Mouse (Mus musculus) small intestine, adult 2 months (tissue): ENCODE data around the gene Gm27235. TPM values are rescaled to one million over a fixed set of nuclear protein-coding genes. Genes with fewer than 3 reads are reported as not detected.
"Not testable (repeated sequence)": the region's sequence is repeated elsewhere in the genome, so short reads cannot be mapped to it uniquely, and the experiment has no call there.

Experiments used
- H3K27ac ChIP-seq: fragments of 200-500 bp; 2 replicates; pipeline ENCODE4 v1.5.1; 2012; ENCODE audit warnings: low read depth, low read length, control low read depth, inconsistent platforms; ENCODE audit not compliant: insufficient read depth
- H3K27me3 ChIP-seq: fragments of 200-500 bp; 2 replicates; pipeline ENCODE4 v1.6.1; 2012; ENCODE audit warnings: mild to moderate bottlenecking, moderate library complexity, low read length, inconsistent platforms; ENCODE audit not compliant: control insufficient read depth, insufficient read depth
- H3K36me3 ChIP-seq: fragments of 200-500 bp; 2 replicates; pipeline ENCODE4 v1.6.1; 2012; ENCODE audit warnings: mild to moderate bottlenecking, low read length, control low read depth, inconsistent platforms; ENCODE audit not compliant: control insufficient read depth, insufficient read depth
- H3K4me1 ChIP-seq: fragments of 200-500 bp; 2 replicates; pipeline ENCODE4 v1.6.1; 2012; ENCODE audit warnings: low read length, inconsistent platforms, mixed read lengths; ENCODE audit not compliant: control insufficient read depth, insufficient read depth, insufficient read length
- H3K4me3 ChIP-seq: fragments of 200-500 bp; 2 replicates; pipeline ENCODE4 v1.5.1; 2012; ENCODE audit warnings: low read depth, mild to moderate bottlenecking, control low read depth, inconsistent platforms, low read length, moderate library complexity
- CTCF ChIP-seq: fragments of 200-500 bp; IDR thresholded peaks from 2 replicates; pipeline ENCODE4 v1.5.1; 2012; ENCODE audit warnings: low read depth, mild to moderate bottlenecking, control low read depth, inconsistent platforms, low read length, moderate library complexity, mixed read lengths; ENCODE audit not compliant: insufficient replicate concordance, insufficient read length; ENCODE audit errors: extremely low read depth
- POLR2A ChIP-seq: fragments of 200-500 bp; IDR thresholded peaks from 2 replicates; pipeline ENCODE4 v1.6.1; 2012; ENCODE audit warnings: low read depth, mild to moderate bottlenecking, control low read depth, inconsistent platforms, low read length, moderate library complexity
- WGBS: fragments of 180-500 bp; shearing (Covaris S2); methylation state at CpG from one replicate; pipeline ENCODE4 v1.1.7; 2018; 5-methylcytosine and 5-hydroxymethylcytosine counted together
- polyA plus RNA-seq: library from polyadenylated mRNA; depleted of rRNA; stranded (reverse); fragments of >200 nt; gene quantifications from 2 replicates; pipeline ENCODE4 v1.2.3, GENCODE M21; 2012; rRNA removed

Gene Gm27235
- polyA plus RNA-seq, result not detected in 2 replicates

DNA sequence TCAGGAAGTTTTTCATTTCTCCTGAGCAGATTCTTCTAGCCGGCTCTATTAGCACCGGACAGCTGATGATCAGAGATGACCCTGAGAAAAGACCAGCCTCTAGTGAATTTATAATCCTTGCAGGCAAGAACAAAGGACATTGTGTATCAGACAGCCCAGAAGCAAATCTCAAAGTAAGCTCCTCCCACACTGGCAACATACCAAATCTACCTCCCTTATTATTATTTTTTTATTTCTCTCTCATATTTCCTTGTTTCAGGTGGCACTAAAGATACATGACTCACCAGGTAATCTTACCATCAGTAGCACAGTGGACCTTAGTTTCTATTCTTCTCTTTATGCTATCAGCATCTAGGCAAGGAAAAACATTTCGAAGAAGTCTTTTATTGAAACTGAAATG is at the start of gene Gm27235, which contains the start of gene D730048I06Rik:
Gene Gm27235 (minus strand): TSS at position 101 of the 400 bp plus-strand sequence.
Gene D730048I06Rik (minus strand): TSS at position 112 of the 400 bp plus-strand sequence.
- H3K36me3 ChIP-seq, result no peaks in the 10 kb centered on the region
- no peak for TF ChIP-seq POLR2A
- no peak for TF ChIP-seq CTCF
- no peak within 1 kb of the TSS for H3K27ac ChIP-seq

DNA sequence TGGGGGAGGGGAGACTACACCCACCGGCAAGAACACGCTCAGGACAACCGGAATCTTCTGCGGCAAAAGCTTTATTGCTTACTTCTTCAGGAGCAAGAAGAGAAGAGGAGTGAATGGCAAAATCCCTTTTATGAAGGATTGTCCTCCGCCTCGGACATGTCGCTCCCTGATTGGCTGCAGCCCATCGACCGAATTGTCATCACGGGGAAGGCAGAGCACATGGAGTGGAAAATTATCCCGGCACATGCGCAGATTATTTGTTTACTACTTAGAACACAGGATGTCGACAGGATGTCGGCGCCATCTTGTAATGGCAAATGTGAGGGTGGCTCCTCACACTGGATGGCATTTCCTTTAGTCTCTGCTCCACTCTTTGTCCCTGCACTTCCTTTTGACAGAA is 28.0 kb upstream of the Gm27235 start:
- 93% methylated on average over 15 of the region's 15 CpGs for WGBS
- H3K4me1 ChIP-seq, result not testable (repeated sequence)

More for the DNA sequence above, at the start of gene Gm27235, which contains the start of gene D730048I06Rik:
- Histone ChIP-seq H3K4me1 (no peaks in the 10 kb centered on the region), H3K27me3 (no peaks in the 10 kb centered on the region), H3K4me3 (no peak within 1 kb of the TSS)
- 38% methylated on average over 3 of the region's 3 CpGs for WGBS

DNA sequence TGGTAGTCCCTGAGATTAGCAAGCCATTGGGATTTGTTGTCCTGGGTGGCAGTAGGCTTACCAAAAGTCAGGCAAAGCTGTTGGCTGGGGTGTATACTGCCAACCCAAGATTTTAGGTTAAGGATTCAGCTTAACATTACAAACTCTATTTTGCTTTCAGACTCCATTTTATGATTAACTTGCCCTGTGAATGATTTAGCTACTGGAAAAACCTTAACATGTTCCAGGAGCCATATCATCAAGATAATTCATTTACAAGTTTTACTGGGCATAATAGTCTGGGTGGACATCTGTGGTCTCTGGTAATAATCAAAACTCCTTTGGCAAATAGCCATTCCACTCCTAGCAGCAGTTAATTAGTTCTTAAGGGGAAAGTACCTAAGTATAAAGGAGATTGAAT is 8.2 kb upstream of the Gm27235 start:
- H3K27ac ChIP-seq, result no peak overlapping the region
- TF ChIP-seq CTCF, result no peak
- TF ChIP-seq POLR2A, result no peak

More for the DNA sequence above, 28.0 kb upstream of the Gm27235 start:
- H3K27ac ChIP-seq, H3K27me3 ChIP-seq, H3K4me3 ChIP-seq, H3K36me3 ChIP-seq: not testable (repeated sequence)

DNA sequence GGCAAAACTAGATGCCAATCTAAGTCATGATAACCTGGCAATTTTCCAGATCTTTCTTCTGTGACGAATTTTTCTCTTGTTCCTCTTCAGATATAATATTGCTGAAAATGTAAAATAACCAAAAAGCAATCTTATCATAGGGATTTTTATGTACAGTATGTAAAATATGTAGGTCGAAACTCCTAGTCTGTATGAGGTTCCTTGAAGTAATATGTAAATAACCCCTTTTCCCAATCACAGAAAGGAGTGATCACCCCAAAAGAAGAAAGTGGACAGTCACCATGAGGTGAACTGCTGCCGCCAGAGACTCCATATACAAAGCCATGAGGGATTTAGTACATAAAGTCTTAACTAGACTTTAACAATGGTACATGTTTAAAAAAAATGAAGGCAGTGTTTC is 11.9 kb downstream of the Gm27235 start, which contains the start of gene Gm17727:
Gene Gm17727 (minus strand): TSS at position 101 of the 400 bp plus-strand sequence.
- TF ChIP-seq POLR2A (no peak), CTCF (no peak)
- Histone ChIP-seq H3K27me3 (no peaks in the 10 kb centered on the region), H3K4me3 (no peak within 1 kb of the TSS), H3K27ac (no peak within 1 kb of the TSS), H3K36me3 (no peaks in the 10 kb centered on the region), H3K4me1 (no peaks in the 10 kb centered on the region)
- WGBS, result 40% methylated on average over 3 of the region's 3 CpGs

More for the DNA sequence above, 8.2 kb upstream of the Gm27235 start:
- Histone ChIP-seq H3K36me3 (no peaks in the 10 kb centered on the region), H3K4me3 (no peak overlapping the region), H3K27me3 (no peaks in the 10 kb centered on the region), H3K4me1 (no peaks in the 10 kb centered on the region)

DNA sequence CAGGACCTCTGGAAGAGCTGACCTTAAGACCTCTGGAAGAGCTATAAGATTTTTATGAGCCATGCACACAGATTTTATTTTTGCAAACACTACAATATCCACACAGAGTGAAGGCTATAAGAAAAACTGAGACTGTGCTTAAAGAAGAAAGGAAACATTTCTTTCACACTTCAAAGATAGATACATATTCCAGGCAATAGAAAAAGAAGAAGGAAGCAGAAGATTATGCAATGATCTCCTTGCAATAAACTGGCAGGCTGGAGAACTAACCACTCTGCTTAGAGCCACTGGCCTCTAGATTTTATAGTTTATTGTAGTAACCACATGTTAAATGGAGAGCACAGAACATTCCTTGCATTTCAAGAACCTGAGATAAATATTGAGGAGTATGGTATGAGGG is 33.1 kb downstream of the Gm27235 start:
- H3K27ac ChIP-seq, result no peak overlapping the region
- no peaks in the 10 kb centered on the region for H3K4me1 ChIP-seq
- no peak overlapping the region for H3K4me3 ChIP-seq
- no peaks in the 10 kb centered on the region for H3K27me3 ChIP-seq
- H3K36me3 ChIP-seq, result no peaks in the 10 kb centered on the region
- TF ChIP-seq CTCF, result no peak
- no peak for TF ChIP-seq POLR2A

DNA sequence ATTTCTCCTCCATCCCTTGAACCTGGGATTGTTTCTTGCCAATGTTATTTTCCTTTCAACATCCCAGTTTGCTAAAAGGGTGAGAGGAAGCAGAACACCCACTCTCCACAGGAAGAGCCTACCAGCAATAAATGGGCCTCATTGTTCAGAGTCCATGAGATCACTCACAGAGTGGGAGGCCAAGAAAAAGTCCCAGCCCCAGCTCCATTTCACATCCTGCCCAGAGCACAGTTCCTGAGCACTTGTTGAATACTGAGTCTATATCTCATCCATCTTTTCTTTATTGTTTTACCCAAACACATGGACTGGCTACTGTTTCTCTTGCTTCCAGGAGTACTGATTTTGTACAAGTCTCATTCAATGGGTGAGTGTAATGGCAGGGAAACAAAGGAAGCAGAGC is 49.2 kb downstream of the Gm27235 start, which contains the start of gene Gm17677:
Gene Gm17677 (plus strand): TSS at position 301 of the 400 bp plus-strand sequence.
- TF ChIP-seq CTCF (no peak), POLR2A (no peak)
- H3K27me3 ChIP-seq, result no peaks in the 10 kb centered on the region
- no peak within 1 kb of the TSS for H3K27ac ChIP-seq
- H3K4me1 ChIP-seq, result no peaks in the 10 kb centered on the region
- H3K36me3 ChIP-seq, result no peaks in the 10 kb centered on the region
- no peak within 1 kb of the TSS for H3K4me3 ChIP-seq

Other genes with a start within 250 kb of the Gm27235 start
- gene Ddx25, start 231.6 kb downstream of the Gm27235 start, polyA plus RNA-seq, result 0.01 TPM in 1 of 2 replicates, not detected in the other
- gene Pus3, start 231.5 kb downstream of the Gm27235 start, polyA plus RNA-seq, result 0.30 and 0.41 TPM in 2 replicates
- 0.13 TPM in 1 of 2 replicates, not detected in the other for gene Pate2, start 219.8 kb downstream of the Gm27235 start, polyA plus RNA-seq
- gene Hyls1, start 219.7 kb downstream of the Gm27235 start, polyA plus RNA-seq, result 0.13 and 0.34 TPM in 2 replicates
- gene Pate4, start 178.2 kb downstream of the Gm27235 start, polyA plus RNA-seq, result not detected in 2 replicates
- not detected in 2 replicates for gene Pate3, start 141.9 kb downstream of the Gm27235 start, polyA plus RNA-seq
- gene Pate1, start 102.7 kb downstream of the Gm27235 start, polyA plus RNA-seq, result not detected in 2 replicates
- gene Gm17677, start 49.1 kb downstream of the Gm27235 start, polyA plus RNA-seq, result not detected in 2 replicates
- gene Gm17727, start 12.0 kb downstream of the Gm27235 start, polyA plus RNA-seq, result not detected in 2 replicates
- gene D730048I06Rik, start within 50 bp of the Gm27235 start, polyA plus RNA-seq, result not detected in 2 replicates
- not detected in 2 replicates for gene 9230110F15Rik, start 54.0 kb upstream of the Gm27235 start, polyA plus RNA-seq
- not detected in 2 replicates for gene 9230113P08Rik, start 118.3 kb upstream of the Gm27235 start, polyA plus RNA-seq